Mouse (Mus musculus): ENCODE data around the gene Pcbp2. TPM values are rescaled to one million over a fixed set of nuclear protein-coding genes. Genes with fewer than 3 reads are reported as not detected.

Pcbp2 gene
- polyA plus RNA-seq, 1 experiment = 892 TPM

DNA sequence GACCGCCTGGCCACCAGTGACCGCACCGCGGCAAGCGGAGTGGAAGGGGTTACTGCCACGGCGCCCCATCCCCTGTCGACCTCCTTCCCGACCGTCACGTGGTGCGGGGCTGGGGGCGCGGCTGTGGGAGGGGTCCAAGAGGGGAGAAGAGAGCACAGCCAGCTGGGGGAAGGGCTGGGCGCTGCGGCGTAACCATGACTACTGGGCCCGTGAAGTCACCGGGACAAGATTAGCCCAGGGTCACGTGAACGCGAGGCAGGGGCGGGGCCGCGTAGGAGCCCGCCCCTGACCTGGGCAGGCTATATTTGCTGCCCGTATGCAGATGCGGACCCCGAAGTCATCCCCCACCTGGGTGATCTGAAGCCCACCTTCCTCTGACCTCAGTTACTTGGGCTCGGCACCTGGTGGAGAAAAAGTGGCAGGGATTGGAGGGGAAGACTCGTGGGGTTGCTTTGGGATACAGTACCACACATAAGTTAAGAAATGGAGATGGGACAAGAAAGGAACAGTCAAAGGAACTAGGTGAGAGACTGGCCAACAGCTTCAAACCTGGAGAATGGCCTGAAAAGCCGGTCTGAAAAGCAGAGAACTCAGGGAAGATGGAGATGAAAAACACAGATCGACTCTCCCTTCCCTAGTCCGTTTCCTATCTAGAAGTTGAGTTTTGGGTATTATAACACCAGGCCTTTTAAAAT, 40.4 kb downstream of the Pcbp2 start:
- H3K79me2 ChIP-seq (ENCODE audit: control insufficient read depth, insufficient read depth) = no peaks in the 10 kb centered on the region
- no peaks in the 10 kb centered on the region for H3K27me3 ChIP-seq (ENCODE audit: control insufficient read depth, insufficient read depth, insufficient read length)
- no peak overlapping the region for H3ac ChIP-seq (ENCODE audit: control insufficient read depth, insufficient read length)
- no peaks in the 10 kb centered on the region for H3K36me3 ChIP-seq (ENCODE audit: control insufficient read depth, insufficient read depth)
- TF ChIP-seq SRF (IDR thresholded peaks at IDR 0.05; ENCODE audit: control insufficient read depth, insufficient read length, low read depth) (no peak), TCF12 (IDR thresholded peaks at IDR 0.05; ENCODE audit: insufficient read depth, poor library complexity, severe bottlenecking) (no peak), CEBPB (IDR thresholded peaks at IDR 0.05; ENCODE audit: insufficient read depth, poor library complexity, severe bottlenecking) (no peak), MYOD1 (IDR thresholded peaks at IDR 0.05; ENCODE audit: control insufficient read depth in 1 of 3, insufficient read length in 2 of 3, low read depth in 2 of 3) (peak in 1 of 3 experiments; percentile 23), POLR2AphosphoS2 (IDR thresholded peaks at IDR 0.05; ENCODE audit: insufficient read length, low read depth) (peak; percentile 58), E2F4 (IDR thresholded peaks at IDR 0.05; ENCODE audit: insufficient read depth) (no peak), POLR2A (IDR thresholded peaks at IDR 0.05; ENCODE audit: insufficient read length, low read depth) (peak; percentile 10), MAX (IDR thresholded peaks at IDR 0.05; ENCODE audit: low read depth) (no peak), MYOG (IDR thresholded peaks at IDR 0.05; ENCODE audit: control insufficient read depth in 1 of 3, insufficient read depth in 1 of 3, insufficient read length in 2 of 3, low read depth in 2 of 3) (peak in 1 of 3 experiments; percentile 15), TCF3 (IDR thresholded peaks at IDR 0.05; ENCODE audit: insufficient read length, low read depth) (no peak), REST (IDR thresholded peaks at IDR 0.05; ENCODE audit: insufficient read depth, insufficient read length) (no peak), USF1 (IDR thresholded peaks at IDR 0.05; ENCODE audit: low read depth) (peak; percentile 68)
- peak overlapping the region; percentile 15 for H3K4me3 ChIP-seq
- peak overlapping the region; percentile 71 for H3K4me2 ChIP-seq (ENCODE audit: low read depth)

DNA sequence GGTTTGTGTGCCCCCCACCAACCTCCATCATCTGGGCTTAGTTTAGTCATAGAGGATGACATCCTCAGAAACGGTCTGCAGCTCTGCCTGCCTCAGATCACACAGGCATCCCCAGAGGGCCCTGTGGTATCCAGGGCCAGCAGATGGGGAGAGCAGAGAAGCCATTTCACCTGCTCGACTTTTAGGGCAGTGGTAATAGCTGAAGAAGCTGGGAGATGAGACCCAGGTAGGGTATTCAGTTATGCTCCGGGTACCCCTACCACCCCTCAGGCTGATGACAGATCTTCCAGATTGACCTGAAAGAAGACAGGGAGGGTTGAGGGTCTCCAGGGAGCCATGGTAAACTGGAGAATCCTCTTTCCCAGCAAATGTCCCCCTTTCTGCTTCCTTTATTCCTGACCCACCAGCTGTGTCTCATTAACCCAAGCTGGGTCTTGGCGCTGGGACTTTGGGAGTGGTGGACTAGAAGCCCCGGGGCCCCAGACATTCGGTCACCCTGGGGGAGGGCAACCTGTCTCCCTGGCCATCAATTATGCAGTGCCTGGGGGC, 41.0 kb downstream of the Pcbp2 start:
- TF ChIP-seq MYOG (IDR thresholded peaks at IDR 0.05; ENCODE audit: control insufficient read depth in 1 of 3, insufficient read depth in 1 of 3, insufficient read length in 2 of 3, low read depth in 2 of 3) (no peak), CEBPB (IDR thresholded peaks at IDR 0.05; ENCODE audit: insufficient read depth, poor library complexity, severe bottlenecking) (no peak), MYOD1 (IDR thresholded peaks at IDR 0.05; ENCODE audit: control insufficient read depth in 1 of 3, insufficient read length in 2 of 3, low read depth in 2 of 3) (no peak), REST (IDR thresholded peaks at IDR 0.05; ENCODE audit: insufficient read depth, insufficient read length) (no peak), USF1 (IDR thresholded peaks at IDR 0.05; ENCODE audit: low read depth) (no peak), POLR2AphosphoS2 (IDR thresholded peaks at IDR 0.05; ENCODE audit: insufficient read length, low read depth) (no peak), TCF3 (IDR thresholded peaks at IDR 0.05; ENCODE audit: insufficient read length, low read depth) (no peak), E2F4 (IDR thresholded peaks at IDR 0.05; ENCODE audit: insufficient read depth) (no peak), POLR2A (IDR thresholded peaks at IDR 0.05; ENCODE audit: insufficient read length, low read depth) (no peak), SRF (IDR thresholded peaks at IDR 0.05; ENCODE audit: control insufficient read depth, insufficient read length, low read depth) (no peak), MAX (IDR thresholded peaks at IDR 0.05; ENCODE audit: low read depth) (no peak), TCF12 (IDR thresholded peaks at IDR 0.05; ENCODE audit: insufficient read depth, poor library complexity, severe bottlenecking) (no peak)
- Histone ChIP-seq H3K36me3 (ENCODE audit: control insufficient read depth, insufficient read depth) (no peaks in the 10 kb centered on the region), H3K4me3 (peak overlapping the region; percentile 15)

DNA sequence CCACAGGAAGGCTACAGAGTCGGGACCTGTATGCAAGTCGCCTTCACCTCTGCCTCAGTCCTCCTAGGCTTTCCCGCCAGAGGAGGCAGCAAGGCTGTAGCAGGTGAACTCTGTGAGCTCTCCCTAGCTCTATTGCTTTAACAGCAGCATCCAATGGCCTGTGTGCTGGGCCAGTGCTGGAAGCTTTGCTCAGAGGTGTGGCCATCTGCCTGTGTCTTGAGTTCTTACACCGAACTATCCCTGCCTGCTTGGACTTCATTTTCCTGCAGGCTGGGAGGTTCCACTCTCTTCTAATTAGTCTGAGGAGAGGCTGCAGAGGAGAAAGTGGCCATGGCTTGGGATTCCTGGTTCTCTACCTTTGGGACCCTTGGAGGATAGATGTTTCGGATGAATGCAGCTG, 41.7 kb downstream of the Pcbp2 start:
- Histone ChIP-seq H3K36me3 (ENCODE audit: control insufficient read depth, insufficient read depth) (no peaks in the 10 kb centered on the region), H3K4me3 (no peak overlapping the region), H3K27me3 (ENCODE audit: control insufficient read depth, insufficient read depth, insufficient read length) (no peaks in the 10 kb centered on the region), H3K79me2 (ENCODE audit: control insufficient read depth, insufficient read depth) (no peaks in the 10 kb centered on the region), H3ac (ENCODE audit: control insufficient read depth, insufficient read length) (no peak overlapping the region), H3K4me2 (ENCODE audit: low read depth) (no peak overlapping the region)
- TF ChIP-seq SRF (IDR thresholded peaks at IDR 0.05; ENCODE audit: control insufficient read depth, insufficient read length, low read depth) (no peak), CEBPB (IDR thresholded peaks at IDR 0.05; ENCODE audit: insufficient read depth, poor library complexity, severe bottlenecking) (no peak), POLR2AphosphoS2 (IDR thresholded peaks at IDR 0.05; ENCODE audit: insufficient read length, low read depth) (no peak), MYOD1 (IDR thresholded peaks at IDR 0.05; ENCODE audit: control insufficient read depth in 1 of 3, insufficient read length in 2 of 3, low read depth in 2 of 3) (no peak), REST (IDR thresholded peaks at IDR 0.05; ENCODE audit: insufficient read depth, insufficient read length) (no peak), MYOG (IDR thresholded peaks at IDR 0.05; ENCODE audit: control insufficient read depth in 1 of 3, insufficient read depth in 1 of 3, insufficient read length in 2 of 3, low read depth in 2 of 3) (no peak), POLR2A (IDR thresholded peaks at IDR 0.05; ENCODE audit: insufficient read length, low read depth) (no peak), E2F4 (IDR thresholded peaks at IDR 0.05; ENCODE audit: insufficient read depth) (no peak)

More for the DNA sequence above, 41.0 kb downstream of the Pcbp2 start:
- Histone ChIP-seq H3K79me2 (ENCODE audit: control insufficient read depth, insufficient read depth) (no peaks in the 10 kb centered on the region), H3ac (ENCODE audit: control insufficient read depth, insufficient read length) (no peak overlapping the region), H3K4me2 (ENCODE audit: low read depth) (peak overlapping the region; percentile 71), H3K27me3 (ENCODE audit: control insufficient read depth, insufficient read depth, insufficient read length) (no peaks in the 10 kb centered on the region)

DNA sequence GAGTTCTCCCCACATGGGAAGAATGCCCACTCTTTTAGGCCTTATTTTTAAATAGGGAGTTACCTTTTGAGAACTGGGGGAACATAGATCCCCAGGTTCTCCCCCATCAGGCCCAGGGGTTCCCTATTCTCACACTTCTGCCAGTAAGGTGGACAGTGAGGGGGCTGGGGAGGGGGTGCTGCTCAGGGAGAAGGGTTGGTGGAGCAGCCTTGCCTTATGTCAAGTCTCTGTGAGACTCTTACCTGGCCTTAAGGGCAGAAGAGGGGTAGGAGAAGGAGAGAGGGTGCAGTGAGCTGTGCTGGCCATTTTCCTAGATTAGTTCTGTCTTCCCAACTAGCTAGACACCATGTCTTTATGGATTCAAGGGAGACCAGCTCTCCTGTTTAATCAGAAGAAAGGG, 42.1 kb downstream of the Pcbp2 start:
- H3K4me2 ChIP-seq (ENCODE audit: low read depth) = no peak overlapping the region
- no peaks in the 10 kb centered on the region for H3K79me2 ChIP-seq (ENCODE audit: control insufficient read depth, insufficient read depth)
- H3K36me3 ChIP-seq (ENCODE audit: control insufficient read depth, insufficient read depth) = no peaks in the 10 kb centered on the region
- H3ac ChIP-seq (ENCODE audit: control insufficient read depth, insufficient read length) = no peak overlapping the region
- no peak overlapping the region for H3K4me3 ChIP-seq
- TF ChIP-seq MYOD1 (IDR thresholded peaks at IDR 0.05; ENCODE audit: control insufficient read depth in 1 of 3, insufficient read length in 2 of 3, low read depth in 2 of 3) (no peak), USF1 (IDR thresholded peaks at IDR 0.05; ENCODE audit: low read depth) (no peak), MAX (IDR thresholded peaks at IDR 0.05; ENCODE audit: low read depth) (no peak), TCF3 (IDR thresholded peaks at IDR 0.05; ENCODE audit: insufficient read length, low read depth) (no peak), POLR2AphosphoS2 (IDR thresholded peaks at IDR 0.05; ENCODE audit: insufficient read length, low read depth) (no peak), REST (IDR thresholded peaks at IDR 0.05; ENCODE audit: insufficient read depth, insufficient read length) (no peak), SRF (IDR thresholded peaks at IDR 0.05; ENCODE audit: control insufficient read depth, insufficient read length, low read depth) (no peak), TCF12 (IDR thresholded peaks at IDR 0.05; ENCODE audit: insufficient read depth, poor library complexity, severe bottlenecking) (no peak)
- no peaks in the 10 kb centered on the region for H3K27me3 ChIP-seq (ENCODE audit: control insufficient read depth, insufficient read depth, insufficient read length)
